Mouse (Mus musculus) neutrophil, adult 59 days (primary cell): Measurements from ENCODE around the gene Cog2. TPM values are rescaled to one million over a fixed set of nuclear protein-coding genes. Genes with fewer than 3 reads are reported as not detected.

ENCODE experiments used
- total RNA-seq, 2 experiments: library from RNA; stranded (reverse); gene quantifications; 1 replicate in 1 of 2; 2 replicates in 1 of 2; pipeline ENCODE4 v1.2.4; 2023

Cog2 gene
- 10 to 100 TPM; 26.0 to 30.3 TPM for total RNA-seq

DNA sequence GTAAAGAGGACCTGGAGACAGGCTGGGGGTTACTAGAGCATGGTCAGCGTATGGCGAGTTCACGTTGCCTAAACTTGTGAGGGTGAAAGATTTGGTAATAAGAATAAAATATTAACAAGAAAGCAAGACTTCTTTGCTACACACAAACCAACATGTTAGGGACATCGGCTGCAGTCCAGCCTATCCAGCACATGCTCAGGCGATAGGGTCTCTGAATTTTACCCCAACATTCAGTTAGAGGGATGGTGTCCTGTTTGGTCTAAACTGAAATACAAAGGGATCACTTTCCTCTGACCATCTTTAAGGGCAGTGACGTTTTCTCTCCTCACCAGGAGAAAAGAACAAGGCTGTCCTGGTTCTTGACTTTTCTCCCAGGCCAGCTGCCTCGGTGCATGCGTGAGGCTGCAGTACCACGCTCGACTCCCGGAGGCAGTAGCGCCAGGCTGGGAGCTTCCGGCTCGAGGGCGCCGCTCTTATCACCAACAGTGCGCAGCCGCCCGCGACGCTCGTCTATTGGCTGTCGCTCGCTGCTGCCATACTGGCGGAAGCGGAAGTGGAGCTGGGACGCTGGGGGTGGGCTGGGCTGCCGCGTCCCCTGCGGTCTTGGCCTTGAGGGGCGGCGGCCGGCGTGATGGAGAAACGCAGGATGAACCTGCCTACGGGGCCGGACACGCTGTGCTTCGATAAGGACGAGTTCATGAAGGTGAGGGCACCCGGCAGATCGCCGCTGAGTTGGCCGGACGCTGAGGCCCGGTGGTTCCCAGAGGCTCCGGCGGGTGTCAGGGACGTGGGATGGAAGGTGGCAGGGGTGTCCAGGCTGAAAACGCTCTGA, at the start of gene Cog2:
Cog2 (plus strand) TSS at position 519 of the 832 bp plus-strand sequence.

DNA sequence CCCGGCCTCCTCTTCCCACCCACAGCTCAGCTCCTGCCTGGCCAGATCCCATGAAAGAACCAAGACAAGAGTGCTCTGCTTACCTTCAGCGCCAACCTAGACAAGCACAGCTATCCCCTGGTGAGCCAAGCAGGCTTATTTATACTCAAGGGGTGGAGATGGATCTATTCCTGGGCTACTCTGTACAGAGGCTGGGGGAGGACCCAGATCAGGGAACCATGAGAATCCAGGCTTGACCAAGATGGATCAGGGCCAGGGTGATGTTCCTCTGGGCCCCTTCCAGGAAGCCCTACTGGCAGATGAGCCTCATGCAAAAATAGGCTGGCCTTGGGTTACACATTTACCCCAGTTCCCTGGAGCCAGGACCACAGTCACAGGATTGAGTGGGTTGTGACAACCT, 49.0 kb downstream of the Cog2 start, which contains the start of gene Agt:
Agt (minus strand) TSS at position 114 of the 400 bp plus-strand sequence.

DNA sequence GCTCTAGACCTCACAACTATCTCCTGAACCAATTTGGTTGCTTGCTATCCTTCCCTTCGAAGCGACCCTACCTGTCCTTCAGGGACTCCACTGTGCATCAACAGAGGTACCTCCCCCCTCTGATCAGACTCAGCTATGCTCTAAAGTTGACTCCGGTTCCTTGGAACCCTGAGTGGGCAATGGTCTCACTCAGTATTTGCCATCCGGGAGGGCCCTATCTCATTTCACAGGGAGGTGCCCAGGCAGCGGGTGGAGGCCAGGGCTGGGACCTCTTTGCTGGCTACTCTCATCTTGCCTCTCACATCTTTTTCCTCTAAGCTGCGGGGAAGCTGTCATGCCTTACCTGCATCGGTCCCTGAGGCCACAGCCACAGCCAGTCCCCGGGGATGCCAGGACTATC, 55.2 kb downstream of the Cog2 start, which contains the start of gene Capn9:
Capn9 (plus strand) TSS at position 301 of the 400 bp plus-strand sequence.

Other genes starting within 250 kb of the Cog2 start
- under 1 TPM; 0.13 to 0.36 TPM for gene Pgbd5, start 81.1 kb upstream of the Cog2 start, total RNA-seq
- gene Agt, start 48.9 kb downstream of the Cog2 start, total RNA-seq, result not detected
- gene Capn9, start 55.3 kb downstream of the Cog2 start, total RNA-seq, result not detected
- 1 to 10 TPM; 4.3 to 5.2 TPM for gene 2310022B05Rik, start 142.6 kb downstream of the Cog2 start, total RNA-seq
- 10 to 100 TPM; 42.0 to 42.9 TPM for gene Ttc13, start 201.2 kb downstream of the Cog2 start, total RNA-seq
- 1 to 10 TPM; 4.7 to 5.1 TPM for gene Arv1, start 201.4 kb downstream of the Cog2 start, total RNA-seq
- gene Fam89a, start 231.1 kb downstream of the Cog2 start, total RNA-seq, result under 1 TPM in 1 of 2 experiments, not detected in 1; 0.44 TPM